Mouse (Mus musculus) frontal cortex, adult (tissue): Measurements from ENCODE around the gene Zfp428.
"Not testable (repeated sequence)": the region's sequence is repeated elsewhere in the genome, so short reads cannot be mapped to it uniquely, and the experiment has no call there.

Experiments used
- ATAC-seq: cut with Nextera tagmentation; 2 replicates; pipeline ENCODE4 v1.9.2; 2017; ENCODE audit warnings: mild to moderate bottlenecking, moderate library complexity, mixed read lengths; ENCODE audit not compliant: low TSS enrichment

Zfp428 gene

DNA sequence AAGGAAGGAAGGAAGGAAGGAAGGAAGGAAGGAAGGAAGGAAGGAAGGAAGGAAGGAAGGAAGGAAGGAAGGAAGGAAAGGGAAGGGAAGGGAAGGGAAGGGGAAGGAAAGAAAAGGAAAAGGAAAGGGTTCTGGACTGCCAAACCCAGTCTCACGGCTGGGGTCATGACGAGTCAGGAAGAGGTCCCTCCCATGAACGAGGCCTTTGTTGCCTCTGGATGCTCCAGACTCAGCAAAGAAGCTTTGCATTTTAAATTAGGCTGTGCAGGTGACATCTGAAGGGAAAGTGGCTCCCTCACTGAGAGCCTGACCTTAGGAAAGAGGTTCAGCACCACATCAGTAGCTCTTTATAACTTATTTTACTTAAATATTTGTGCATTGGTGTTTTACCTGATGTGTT, 12.3 kb downstream of the Zfp428 start:
- ATAC-seq = no peak

DNA sequence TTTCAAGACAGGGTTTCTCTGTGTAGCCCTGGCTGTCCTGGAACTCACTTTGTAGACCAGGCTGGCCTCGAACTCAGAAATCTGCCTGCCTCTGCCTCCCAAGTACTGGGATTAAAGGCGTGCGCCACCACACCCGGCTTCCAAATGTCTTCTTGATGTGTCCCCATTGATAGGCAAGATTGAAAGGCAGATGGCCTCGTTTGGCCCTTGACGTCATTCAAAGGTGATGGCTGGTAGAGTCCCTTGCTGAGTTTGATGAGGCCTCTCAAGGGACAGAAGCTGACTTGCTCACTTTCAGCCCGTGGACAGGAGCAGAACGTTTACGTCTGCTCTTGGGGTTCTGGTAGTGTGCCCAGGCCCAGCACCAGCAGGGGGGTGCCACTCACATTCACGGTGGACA, 13.2 kb downstream of the Zfp428 start:
- not testable (repeated sequence) for ATAC-seq

DNA sequence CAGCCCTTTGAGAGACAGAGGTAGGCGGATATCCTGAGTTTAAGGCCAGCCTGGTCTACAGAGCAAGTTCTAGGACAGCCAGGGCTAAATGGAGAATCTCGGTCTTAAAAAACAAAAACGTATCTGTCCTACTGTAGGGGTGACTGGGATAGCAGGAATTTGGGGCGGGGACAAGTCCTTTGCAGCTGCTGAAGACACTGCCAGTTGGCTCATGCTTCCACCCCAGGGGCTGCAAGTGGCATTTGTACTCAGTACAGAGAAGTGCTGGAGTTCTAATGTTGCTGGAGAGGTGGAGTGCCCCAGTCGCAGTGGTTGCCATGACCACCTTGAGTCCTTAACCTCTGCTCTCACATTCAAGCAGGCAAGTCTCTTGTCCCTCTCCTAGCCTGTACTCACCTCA, 16.0 kb downstream of the Zfp428 start:
- ATAC-seq = no peak

DNA sequence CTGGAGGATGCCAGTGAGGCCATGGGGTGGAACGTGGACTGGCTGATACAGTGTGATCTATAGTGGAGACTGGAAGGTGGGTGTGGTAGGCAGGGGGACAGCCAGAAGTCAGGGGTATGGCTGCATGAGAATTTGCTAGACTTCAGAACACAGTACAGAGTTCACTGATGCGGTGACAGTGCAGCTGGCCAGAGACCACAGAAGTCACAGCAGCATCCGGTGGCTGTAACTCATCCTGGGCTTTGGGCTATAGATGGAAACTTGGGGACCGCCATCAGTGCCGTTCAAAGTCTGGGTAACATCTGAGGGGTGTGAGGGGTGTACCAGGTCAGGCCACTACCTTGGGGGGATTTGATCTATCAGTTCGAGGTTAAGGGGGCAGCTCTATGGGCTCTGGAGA, 16.9 kb downstream of the Zfp428 start:
- ATAC-seq = no peak

DNA sequence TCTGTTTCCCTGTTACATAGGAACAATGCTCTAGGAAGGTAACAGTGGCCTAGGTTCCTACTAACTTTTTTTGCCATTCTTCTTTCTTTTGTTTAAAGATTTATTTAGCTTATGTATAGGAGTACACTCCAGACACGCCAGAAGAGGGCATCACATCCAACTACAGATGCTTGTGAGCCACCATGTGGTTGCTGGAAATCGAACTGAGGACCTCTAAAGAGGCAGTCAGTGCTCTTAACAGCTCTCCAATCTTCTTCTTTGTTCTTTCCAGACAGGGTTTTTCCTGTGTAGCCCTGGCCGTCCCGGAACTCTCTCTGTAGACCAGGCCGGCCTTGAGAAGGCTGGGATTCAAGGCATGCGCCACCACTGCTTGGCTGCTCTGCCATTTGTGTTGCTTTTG, 18.2 kb downstream of the Zfp428 start:
- no peak for ATAC-seq

DNA sequence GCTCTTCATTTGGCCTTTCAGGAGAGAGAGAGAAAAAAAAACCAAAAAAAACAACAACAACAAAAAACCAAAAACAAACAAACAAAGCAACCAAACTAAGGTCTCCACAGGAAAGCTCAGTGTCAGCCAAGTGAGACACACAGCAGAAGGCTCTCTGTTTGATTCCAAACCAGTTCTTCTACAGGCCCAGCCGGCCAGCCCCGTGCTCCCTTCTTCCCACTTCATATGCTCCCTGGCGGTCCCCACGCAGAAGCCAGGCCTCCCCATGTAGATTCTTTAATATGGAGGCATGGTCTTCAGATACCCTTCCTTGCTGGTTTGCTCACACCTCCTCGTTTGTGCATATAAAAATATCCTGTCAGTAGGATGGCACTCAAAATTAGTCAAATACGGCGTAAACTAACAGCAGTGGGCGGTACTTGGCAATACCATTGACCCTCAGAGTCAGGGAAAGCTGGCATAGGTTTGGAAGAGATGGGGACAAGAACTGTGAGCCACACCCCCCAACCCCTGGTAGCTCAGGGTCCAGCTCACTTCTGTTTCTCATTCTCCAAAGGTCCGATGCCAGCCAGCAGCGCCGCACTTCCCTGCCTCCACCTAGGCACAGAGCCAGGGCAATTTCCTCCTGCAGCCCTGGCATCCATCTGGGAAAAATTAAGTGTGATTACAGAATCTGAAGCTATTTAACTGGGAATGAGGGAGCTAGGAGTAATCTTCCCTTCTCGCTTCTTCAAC, 19.0 kb downstream of the Zfp428 start:
- ATAC-seq = no peak

DNA sequence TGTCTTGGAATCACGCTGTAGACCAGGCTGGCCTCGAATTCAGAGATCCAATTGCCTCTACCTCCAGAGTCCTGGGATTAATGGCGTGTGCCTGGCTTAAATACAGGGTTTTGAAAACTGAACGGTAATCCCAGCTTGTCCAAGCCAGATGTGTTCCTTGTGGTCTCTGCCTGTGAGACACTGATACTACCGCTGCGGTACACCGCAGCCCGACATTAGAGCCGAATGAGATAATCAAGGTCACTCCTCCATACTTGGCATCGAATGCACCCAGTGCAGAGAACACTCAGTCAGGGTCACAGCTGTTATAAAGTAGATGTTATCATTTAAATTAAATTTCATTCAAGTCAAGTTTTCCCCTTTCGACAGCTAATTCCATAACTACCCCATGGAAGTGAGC, 22.1 kb downstream of the Zfp428 start:
- no peak for ATAC-seq

DNA sequence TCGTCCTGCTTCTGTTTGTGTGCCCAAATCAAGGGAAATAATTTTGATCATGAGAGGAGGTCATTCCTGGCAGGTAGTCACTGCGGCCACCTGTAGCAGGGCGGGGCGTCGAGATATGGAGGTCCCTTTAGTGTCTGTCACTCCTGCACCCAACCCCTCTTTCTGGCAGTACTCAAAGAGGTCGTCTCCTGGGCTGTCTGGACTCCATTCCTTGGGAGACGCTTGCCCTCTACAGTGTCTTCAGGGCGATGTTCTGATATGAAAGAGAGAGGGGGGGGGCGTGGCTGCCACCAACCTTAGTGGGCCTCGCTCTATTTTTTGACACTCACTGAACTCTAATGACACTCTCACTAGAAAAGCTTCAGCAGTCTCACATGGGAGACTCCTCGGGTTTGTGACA, 22.8 kb downstream of the Zfp428 start:
- ATAC-seq = no peak

DNA sequence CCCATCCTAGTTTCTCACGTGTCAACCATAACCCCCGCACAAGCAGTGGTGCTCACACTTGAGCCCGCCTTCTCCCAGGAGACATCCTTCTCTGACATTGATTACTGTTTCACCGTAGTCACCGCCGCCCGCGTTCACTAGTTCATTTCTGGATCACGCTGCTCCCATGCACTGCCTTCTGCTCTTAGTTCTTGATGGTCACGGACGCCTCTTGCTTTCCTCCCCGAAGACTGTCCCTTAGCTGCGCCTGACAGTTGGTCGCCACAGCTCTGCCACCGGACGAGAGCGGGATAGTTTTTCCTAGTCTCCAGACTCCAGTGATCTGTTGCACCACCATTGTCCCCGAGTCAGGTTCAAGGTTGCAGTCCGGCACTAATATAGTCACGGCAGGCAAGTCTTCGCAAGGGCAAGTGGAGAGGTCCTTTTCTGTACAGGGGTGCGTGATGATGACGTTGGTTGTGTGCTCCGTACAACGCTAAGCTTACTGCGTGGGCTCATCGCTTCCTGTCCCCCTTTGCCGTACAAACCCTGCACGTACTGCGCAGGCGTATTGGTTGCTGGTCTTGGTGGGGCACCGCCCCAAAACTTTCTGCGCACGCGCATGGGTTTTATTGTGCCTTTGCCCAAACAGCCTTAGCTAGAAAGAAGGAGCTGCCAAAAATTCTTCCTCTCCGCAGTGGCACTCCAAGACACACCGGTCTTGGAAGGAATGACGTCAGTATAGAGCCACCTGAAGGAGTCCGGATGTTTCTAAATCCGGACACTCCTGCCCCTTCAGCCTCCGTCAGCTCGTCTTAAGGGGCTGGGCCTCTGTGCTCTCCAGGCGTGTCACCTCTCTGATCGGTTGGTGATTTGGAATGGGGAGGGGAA, 23.5 kb downstream of the Zfp428 start, which contains the start of gene Irgq:
Gene Irgq, plus strand, starts transcription at position 628 of the 870 bp plus-strand sequence.
- peak; percentile 82 for ATAC-seq

DNA sequence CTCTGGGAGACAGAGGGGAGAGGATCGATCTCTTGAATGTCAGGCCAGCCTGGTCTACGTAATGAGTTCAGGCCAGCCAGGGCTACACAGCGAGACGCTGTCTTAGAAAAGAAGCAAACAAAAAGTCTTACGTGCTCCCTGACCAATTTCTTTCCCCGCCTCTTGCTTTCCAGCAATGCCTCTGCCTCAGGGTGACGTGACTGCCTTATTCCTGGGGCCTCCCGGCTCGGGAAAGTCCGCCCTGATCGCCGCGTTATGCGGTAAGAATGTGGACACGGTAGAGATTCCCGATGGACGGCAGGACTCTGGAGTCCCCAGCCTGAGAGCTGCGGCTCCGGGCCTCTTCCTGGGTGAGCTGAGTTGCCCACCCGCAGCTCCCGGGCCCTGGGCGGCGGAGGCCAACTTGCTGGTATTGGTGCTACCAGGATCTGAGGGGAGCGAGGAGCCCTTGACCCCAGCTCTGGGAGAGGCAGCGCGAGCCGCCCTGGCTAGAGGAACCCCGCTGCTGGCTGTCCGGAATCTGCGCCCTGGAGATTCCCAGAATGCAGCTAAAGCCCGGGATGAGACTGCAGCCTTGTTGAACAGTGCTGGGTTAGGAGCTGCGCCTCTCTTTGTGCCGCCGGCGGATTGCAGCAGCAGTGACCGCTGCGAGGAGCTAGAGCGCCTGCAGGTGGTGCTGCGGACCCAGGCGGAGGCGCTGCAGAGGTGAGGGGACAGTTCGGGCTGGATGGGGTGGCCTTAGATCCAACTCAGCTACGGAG, 24.6 kb downstream of the Zfp428 start:
- peak; percentile 58 for ATAC-seq

DNA sequence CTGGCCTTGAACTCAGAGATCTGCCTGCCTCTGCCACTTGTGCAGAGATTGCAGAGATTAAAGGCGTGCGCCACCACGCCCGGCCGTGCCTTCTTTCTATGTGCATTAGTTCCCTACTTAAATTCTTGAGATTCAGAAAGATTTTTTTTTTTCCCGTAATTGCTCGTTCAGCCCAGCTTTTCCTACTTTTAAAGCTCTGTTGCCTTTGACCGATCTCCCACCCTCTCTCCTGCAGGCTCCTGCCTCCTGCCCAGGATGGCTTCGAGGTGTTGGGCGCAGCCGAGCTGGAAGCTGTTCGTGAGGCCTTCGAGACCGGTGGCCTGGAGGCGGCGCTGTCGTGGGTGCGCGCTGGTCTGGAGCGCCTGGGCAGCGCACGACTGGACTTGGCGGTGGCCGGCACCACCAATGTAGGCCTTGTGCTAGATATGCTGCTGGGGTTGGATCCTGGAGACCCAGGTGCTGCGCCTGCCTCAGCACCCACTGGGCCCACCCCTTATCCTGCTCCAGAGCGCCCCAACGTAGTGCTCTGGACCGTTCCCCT, 26.3 kb downstream of the Zfp428 start:
- ATAC-seq = no peak

DNA sequence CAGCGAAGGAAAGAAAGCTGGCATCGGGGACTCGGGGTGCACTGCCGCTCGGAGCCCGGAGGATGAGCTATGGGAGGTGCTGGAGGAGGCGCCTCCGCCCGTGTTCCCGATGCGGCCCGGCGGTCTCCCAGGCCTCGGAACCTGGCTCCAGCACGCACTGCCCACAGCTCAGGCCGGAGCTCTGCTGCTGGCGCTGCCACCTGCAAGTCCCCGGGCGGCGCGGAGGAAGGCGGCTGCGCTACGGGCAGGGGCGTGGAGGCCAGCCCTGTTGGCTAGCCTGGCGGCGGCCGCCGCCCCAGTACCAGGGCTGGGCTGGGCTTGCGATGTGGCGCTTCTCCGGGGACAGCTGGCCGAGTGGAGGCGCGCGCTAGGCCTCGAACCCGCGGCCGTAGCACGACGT, 27.0 kb downstream of the Zfp428 start:
- ATAC-seq = no peak

DNA sequence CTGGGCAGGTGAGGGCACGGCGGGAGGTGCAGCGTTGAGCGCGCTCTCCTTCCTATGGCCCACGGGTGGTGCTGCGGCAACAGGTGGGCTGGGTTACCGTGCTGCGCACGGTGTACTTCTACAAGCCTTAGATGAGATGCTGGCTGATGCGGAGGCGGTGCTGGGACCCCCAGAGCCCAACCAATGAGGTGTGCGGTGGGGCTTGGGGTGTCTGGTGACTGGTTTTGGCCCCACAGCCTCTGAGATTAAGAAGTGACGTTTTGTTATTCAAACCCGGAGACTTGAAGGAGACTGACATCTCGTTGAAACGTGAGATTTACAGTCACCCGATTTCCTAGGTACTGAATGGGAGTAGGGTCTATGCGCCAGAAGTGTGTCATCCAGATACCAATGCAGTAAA, 27.5 kb downstream of the Zfp428 start:
- no peak for ATAC-seq

DNA sequence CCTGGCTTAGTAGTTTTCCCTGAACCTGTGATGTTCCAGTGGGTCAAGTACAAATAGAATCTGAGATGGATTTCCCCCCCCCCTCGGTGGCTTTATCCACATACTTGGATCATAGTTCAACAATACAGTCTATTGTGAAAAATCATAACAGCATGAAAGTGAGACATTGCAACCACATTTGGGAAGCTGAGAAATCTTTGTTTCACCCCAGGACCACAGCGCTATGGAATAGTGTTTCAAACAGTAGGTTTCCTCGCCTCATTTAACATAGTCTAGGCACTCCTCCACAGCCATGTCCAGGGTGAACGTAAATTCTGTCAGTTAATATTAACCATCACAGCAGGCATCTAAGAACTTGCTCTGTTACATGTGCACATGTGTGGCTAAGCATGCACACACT, 30.3 kb downstream of the Zfp428 start:
- no peak for ATAC-seq

DNA sequence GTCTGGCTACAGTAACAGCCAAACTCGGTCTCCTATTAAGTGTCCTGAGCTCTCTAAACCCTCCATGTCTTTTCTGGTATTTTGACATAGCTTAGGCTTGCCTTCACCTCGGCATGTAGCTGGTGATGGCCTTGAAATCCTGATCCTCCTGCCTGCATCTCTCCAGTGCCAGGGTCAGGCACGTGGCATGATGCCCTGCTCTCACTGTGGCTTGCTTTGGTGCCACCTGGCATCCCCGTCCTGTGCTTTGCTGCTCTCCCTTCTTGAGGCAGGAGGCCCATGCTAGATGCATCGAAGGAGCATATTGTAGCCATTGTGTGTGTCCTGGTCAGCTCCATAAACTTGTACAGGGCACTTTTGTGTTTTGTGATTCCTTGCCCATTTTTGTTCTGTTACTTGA, 30.8 kb downstream of the Zfp428 start:
- no peak for ATAC-seq

DNA sequence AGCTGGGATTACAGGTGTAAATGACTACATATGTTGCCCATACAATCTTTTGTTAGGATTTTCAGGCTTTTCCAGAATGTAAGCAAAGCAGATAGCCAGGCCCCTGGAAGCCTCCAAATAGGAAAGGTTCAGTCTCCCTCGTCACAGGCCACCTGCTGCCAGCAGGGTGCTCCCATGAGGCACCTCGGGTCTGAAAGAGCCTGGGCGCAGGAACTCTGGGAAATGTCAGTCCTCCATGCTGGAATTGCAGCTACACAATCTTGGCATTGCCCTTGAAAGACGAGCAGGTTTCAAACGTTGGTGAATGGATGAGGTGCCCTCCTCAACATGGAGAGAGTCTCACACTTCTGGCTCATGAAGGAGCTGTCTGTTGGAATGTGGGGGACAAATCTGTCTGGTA, 31.3 kb downstream of the Zfp428 start:
- no peak for ATAC-seq

DNA sequence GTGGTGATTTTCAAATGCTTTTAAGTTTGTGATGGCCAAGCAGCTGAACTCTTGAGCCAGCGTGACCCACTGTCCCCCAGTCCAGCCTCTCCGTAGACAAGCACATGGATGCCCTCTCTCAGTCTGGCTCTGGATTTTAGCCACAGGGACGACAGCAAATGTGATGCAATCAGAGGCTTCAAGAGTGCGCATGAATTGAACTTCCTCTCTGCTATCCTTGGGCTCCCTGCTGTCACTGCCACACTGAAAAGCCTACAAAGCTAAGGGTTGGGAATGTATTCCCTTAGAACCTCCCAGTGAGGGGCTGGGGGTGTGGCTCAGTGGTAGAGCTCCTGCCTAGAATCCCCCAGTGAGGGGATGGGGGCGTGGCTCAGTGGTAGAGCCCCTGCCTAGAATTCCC, 31.9 kb downstream of the Zfp428 start:
- no peak for ATAC-seq

DNA sequence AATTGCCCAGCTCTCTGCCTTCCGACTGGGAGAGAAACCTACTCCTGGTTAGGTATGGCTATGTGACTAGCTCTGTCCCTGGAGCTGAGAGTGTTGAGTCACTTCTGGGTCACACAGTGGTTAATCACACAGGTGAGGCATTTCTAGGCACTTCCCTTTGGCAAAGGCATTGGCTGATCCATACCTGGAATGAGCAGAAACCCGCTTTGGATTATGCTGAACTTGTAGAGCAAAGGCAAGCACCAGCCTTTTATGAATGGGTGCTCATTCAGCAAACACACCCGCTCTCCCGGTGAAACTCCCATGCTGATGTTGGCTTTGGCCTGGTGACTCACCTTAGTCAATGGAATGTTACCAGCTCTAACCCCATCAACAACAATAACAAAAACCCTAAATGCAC, 32.9 kb downstream of the Zfp428 start:
- ATAC-seq = no peak

DNA sequence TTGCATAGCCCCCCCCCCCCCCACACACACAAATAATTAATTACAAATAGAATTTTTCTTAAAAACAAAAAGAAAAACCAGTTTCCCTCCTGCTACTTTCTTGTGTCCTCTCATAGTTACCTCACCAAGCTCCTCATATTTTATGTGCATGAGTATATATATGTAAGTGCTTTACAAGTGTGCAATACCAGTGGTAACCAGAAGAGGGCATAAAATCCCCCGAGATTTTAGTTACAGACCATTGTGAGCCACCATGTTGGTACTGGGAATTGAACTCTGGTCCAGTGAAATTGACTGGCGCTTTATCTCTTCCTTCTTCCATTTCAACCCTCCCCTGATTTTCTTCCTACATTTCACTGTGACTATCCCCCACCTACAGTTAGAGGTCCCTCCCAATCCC, 37.7 kb downstream of the Zfp428 start:
- ATAC-seq = no peak

DNA sequence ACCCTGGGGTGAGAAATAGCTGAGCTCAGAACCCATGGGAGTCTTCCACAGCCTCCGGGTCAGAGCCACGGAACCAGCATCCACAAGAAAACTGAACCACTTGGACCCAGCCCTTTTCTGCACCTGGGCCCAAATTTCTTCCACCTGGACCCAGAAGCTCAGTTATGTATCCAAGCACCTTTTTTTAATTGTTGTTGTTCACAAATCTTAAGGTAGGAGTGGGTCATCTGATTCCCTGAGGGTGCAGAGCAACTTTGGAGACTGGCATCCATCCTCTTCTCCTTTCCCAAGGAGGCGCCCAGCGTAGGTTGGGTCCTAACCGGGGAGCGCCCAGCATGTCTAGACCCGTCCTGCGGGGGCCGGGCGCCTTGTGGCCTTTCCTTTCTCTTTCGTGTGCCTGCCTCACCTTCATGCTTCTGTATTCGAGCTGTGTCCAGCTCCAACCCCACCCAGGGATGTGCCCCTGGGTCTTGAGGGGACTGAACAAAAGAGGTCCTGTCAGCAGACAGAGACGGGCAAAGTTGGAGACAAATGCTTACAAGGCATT, 39.3 kb downstream of the Zfp428 start, which contains the start of the genes Pinlyp and Xrcc1:
Gene Pinlyp, minus strand, starts transcription at position 51 of the 547 bp plus-strand sequence.
Gene Xrcc1, plus strand, starts transcription at position 222 of the 547 bp plus-strand sequence.
- ATAC-seq = no peak

DNA sequence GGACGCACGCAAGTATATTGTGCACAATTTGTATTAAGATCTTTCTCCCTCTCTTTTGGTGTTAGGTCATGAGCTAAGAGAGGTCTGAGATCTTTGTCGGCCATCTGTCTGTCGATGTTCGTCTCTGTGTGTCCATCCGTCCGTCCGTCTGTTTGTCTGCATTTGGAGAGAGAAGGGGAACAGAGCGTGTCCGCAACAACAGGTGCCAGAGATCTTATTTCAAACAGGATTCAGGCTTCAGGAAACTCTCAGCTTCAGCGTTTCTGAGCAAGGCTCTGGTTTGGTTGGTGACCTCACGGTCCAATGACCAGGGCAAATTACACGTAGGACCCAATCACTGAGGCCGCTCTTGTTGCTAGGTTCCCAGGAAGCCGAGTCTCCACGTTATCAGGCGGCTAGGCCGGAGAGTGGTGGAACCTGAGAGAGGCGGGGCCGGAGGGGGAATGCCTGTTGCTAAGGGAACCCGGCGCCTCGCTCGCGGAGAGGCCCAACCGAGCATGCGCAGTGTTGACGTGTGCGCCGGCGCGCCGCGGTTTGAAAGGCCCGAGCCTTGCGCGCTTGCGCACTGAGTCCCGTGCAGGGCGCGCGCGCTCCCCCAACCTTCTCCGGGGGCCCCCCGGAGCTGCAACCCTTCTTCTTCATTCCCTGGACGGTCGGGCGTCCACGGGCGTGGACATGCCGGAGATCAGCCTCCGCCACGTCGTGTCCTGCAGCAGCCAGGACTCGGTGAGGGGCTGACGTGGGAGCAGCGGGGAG, 40.0 kb downstream of the Zfp428 start:
- peak; percentile 99 for ATAC-seq
